Mouse (Mus musculus) gastrocnemius, adult 18-20 months (tissue): ENCODE data around the gene Prima1. TPM values are rescaled to one million over a fixed set of nuclear protein-coding genes. Genes with fewer than 3 reads are reported as not detected.
A peak's percentile ranks its signal among the peaks of the same experiment; 100 is the strongest.

Experiments
- DNase-seq: peaks from one replicate; pipeline ENCODE4 v3.0.0; 2021; ENCODE audit warnings: low spot score
- long read RNA-seq, 2 experiments: library from polyadenylated mRNA; stranded (forward); transcript quantifications; one replicate each; pipeline ENCODE4 v2.0.0; 2021
- total RNA-seq, 2 experiments: library from RNA; stranded (reverse); gene quantifications; 2 replicates each; pipeline ENCODE4 v1.2.3; 2021

Prima1 gene
- total RNA-seq: 10 to 100 TPM in 1 of 2 experiments, 1 to 10 TPM in 1; 9.9 to 29.8 TPM
- long read RNA-seq, experiment 1, partial matches to known transcripts: 0 of 3 reads
- long read RNA-seq, experiment 1, other reads (novel, unspliced or antisense): 2 of 3 reads
- long read RNA-seq, experiment 2, partial matches to known transcripts: 0 of 4 reads
- long read RNA-seq, experiment 2, other reads (novel, unspliced or antisense): 4 of 4 reads

GRCm38 (mm10) chr12:103242083-103242581 lies at the start of gene Prima1:
Gene Prima1, minus strand, starts transcription at chr12:103242150.
- peak; percentile 72 for DNase-seq

- DNase-seq: no peak
These were observed 45.3 kb upstream of the Prima1 start for GRCm38 (mm10) chr12:103287276-103287675.

GRCm38 (mm10) chr12:103283411-103283810 lies 41.5 kb upstream of the Prima1 start:
- peak; percentile 79 for DNase-seq

GRCm38 (mm10) chr12:103282936-103283335 lies 41.0 kb upstream of the Prima1 start:
- peak; percentile 37 for DNase-seq

- peak; percentile 74 for DNase-seq
These were observed 40.0 kb upstream of the Prima1 start for GRCm38 (mm10) chr12:103281912-103282311.

GRCm38 (mm10) chr12:103281491-103281890 lies 39.5 kb upstream of the Prima1 start:
- DNase-seq: no peak

- DNase-seq: no peak
These were observed 34.5 kb upstream of the Prima1 start for GRCm38 (mm10) chr12:103276422-103276821.

GRCm38 (mm10) chr12:103273732-103274131 lies 31.8 kb upstream of the Prima1 start:
- no peak for DNase-seq

GRCm38 (mm10) chr12:103273051-103273450 lies 31.1 kb upstream of the Prima1 start:
- DNase-seq: no peak

GRCm38 (mm10) chr12:103272176-103272575 lies 30.2 kb upstream of the Prima1 start:
- DNase-seq: no peak

GRCm38 (mm10) chr12:103266605-103267004 lies 24.7 kb upstream of the Prima1 start:
- no peak for DNase-seq

GRCm38 (mm10) chr12:103262017-103262865 lies 20.3 kb upstream of the Prima1 start:
- DNase-seq: peak; percentile 47

GRCm38 (mm10) chr12:103252901-103253434 lies 11.0 kb upstream of the Prima1 start:
- no peak for DNase-seq

GRCm38 (mm10) chr12:103251151-103251550 lies 9.2 kb upstream of the Prima1 start:
- peak; percentile 29 for DNase-seq

- no peak for DNase-seq
These were observed 8.4 kb upstream of the Prima1 start for GRCm38 (mm10) chr12:103250333-103250732.

- DNase-seq: no peak
These were observed 1.1 kb upstream of the Prima1 start for GRCm38 (mm10) chr12:103243041-103243440.

GRCm38 (mm10) chr12:103242591-103243025 lies 658 bp upstream of the Prima1 start:
- DNase-seq: peak; percentile 64

- no peak for DNase-seq
These were observed 453 bp downstream of the Prima1 start for GRCm38 (mm10) chr12:103241311-103242082.

GRCm38 (mm10) chr12:103238924-103239460 lies 3.0 kb downstream of the Prima1 start:
- DNase-seq: peak; percentile 48

GRCm38 (mm10) chr12:103235856-103236255 lies 6.1 kb downstream of the Prima1 start:
- no peak for DNase-seq

- DNase-seq: no peak
These were observed 6.7 kb downstream of the Prima1 start for GRCm38 (mm10) chr12:103235251-103235650.
